ENCODE assay signal across 16 mouse cellular contexts in the genomic region with DNA sequence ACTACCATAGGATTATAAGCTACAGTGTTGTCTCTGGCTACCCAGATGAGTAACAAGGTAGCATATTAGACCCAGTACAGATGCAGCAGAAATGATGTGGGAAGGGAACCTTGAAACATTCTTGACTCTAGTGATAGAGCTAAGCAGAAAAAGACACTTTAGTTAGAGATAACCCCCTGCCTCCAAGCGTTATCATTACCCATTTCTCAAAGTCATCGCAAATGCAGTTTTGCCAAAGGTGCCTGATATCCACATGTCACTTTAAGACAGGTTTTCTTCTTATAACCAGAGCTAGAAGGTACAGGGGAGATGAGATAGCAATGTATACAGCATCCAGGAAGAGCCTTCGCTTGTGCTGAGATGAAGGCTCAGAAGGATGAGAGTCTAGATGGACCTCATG.
DNase-seq lines count a peak whose midpoint lies in the region; ATAC-seq and TF ChIP-seq lines count a peak whose summit lies in the region.
"Had no signal": no experiment of that assay in that cellular context is flagged by ENCODE, and none has a peak within 500 bp of the region (broad histone marks: within the 10 kb centered on the region; RNA-seq: fewer than 3 reads in every experiment).

No protein-coding gene starts in this region.

- H3K27ac ChIP-seq in liver, embryonic 11.5 days (ENCODE audit: low read depth, low read length): no peak overlapping the region
- peak overlapping the region; percentile 54 for H3K27ac ChIP-seq in liver, embryonic 13.5 days
- H3K27ac ChIP-seq in liver, embryonic 16.5 days (ENCODE audit: low read length): peak overlapping the region; percentile 30; the same call in 1 of the 2 replicates
- no peak overlapping the region for H3K27ac ChIP-seq in hindbrain, postnatal 0 days
- H3K27ac ChIP-seq: embryonic facial prominence, embryonic 12.5 days; embryonic facial prominence, embryonic 15.5 days; forebrain, embryonic 12.5 days; forebrain, embryonic 15.5 days; hindbrain, embryonic 12.5 days; hindbrain, embryonic 15.5 days had no signal

- H3K9me3 ChIP-seq in liver, embryonic 11.5 days (ENCODE audit: control insufficient read depth, low read length): no peaks in the 10 kb centered on the region
- no peaks in the 10 kb centered on the region for H3K9me3 ChIP-seq in liver, embryonic 13.5 days (replicated peaks)
- H3K9me3 ChIP-seq in liver, embryonic 16.5 days (replicated peaks; ENCODE audit: control insufficient read depth, low read length): no peaks in the 10 kb centered on the region
- H3K9me3 ChIP-seq in hindbrain, postnatal 0 days (ENCODE audit: low read length): no peaks in the 10 kb centered on the region
- H3K9me3 ChIP-seq: embryonic facial prominence, embryonic 12.5 days; embryonic facial prominence, embryonic 15.5 days; forebrain, embryonic 12.5 days; forebrain, embryonic 15.5 days; hindbrain, embryonic 12.5 days; hindbrain, embryonic 15.5 days had no signal

- H3K27me3 ChIP-seq in liver, embryonic 11.5 days (replicated peaks; ENCODE audit: control insufficient read depth, insufficient read depth, low read length): no peaks in the 10 kb centered on the region
- H3K27me3 ChIP-seq in liver, embryonic 13.5 days: no peaks in the 10 kb centered on the region
- no peaks in the 10 kb centered on the region for H3K27me3 ChIP-seq in liver, embryonic 16.5 days (ENCODE audit: control insufficient read depth, insufficient read depth, low read depth, low read length)
- no peaks in the 10 kb centered on the region for H3K27me3 ChIP-seq in hindbrain, postnatal 0 days (ENCODE audit: insufficient read depth, low read length)
- H3K27me3 ChIP-seq: embryonic facial prominence, embryonic 12.5 days; embryonic facial prominence, embryonic 15.5 days; forebrain, embryonic 12.5 days; forebrain, embryonic 15.5 days; hindbrain, embryonic 12.5 days; hindbrain, embryonic 15.5 days had no signal

- no peaks in the 10 kb centered on the region for H3K36me3 ChIP-seq in liver, embryonic 11.5 days (ENCODE audit: control insufficient read depth, insufficient read depth, low read length)
- H3K36me3 ChIP-seq in liver, embryonic 13.5 days: no peaks in the 10 kb centered on the region
- no peaks in the 10 kb centered on the region for H3K36me3 ChIP-seq in liver, embryonic 16.5 days (ENCODE audit: control insufficient read depth, insufficient read depth)
- H3K36me3 ChIP-seq in hindbrain, postnatal 0 days (ENCODE audit: insufficient read depth, low read length): no peaks in the 10 kb centered on the region
- H3K36me3 ChIP-seq: embryonic facial prominence, embryonic 12.5 days; embryonic facial prominence, embryonic 15.5 days; forebrain, embryonic 12.5 days; forebrain, embryonic 15.5 days; hindbrain, embryonic 12.5 days; hindbrain, embryonic 15.5 days had no signal

- no peak for TF ChIP-seq CTCF in hindbrain, postnatal 0 days (IDR thresholded peaks at IDR 0.05; ENCODE audit: low read depth)

- H3K4me2 ChIP-seq in liver, embryonic 11.5 days: no peak overlapping the region
- no peak overlapping the region for H3K4me2 ChIP-seq in liver, embryonic 13.5 days
- no peak overlapping the region for H3K4me2 ChIP-seq in liver, embryonic 16.5 days (ENCODE audit: low read depth, low read length)
- H3K4me2 ChIP-seq in hindbrain, postnatal 0 days (ENCODE audit: low read depth, low read length): no peak overlapping the region
- H3K4me2 ChIP-seq: embryonic facial prominence, embryonic 12.5 days; embryonic facial prominence, embryonic 15.5 days; forebrain, embryonic 12.5 days; forebrain, embryonic 15.5 days; heart, embryonic 11.5 days; hindbrain, embryonic 12.5 days; hindbrain, embryonic 15.5 days had no signal

- no peak overlapping the region for H3K4me3 ChIP-seq in liver, embryonic 11.5 days (ENCODE audit: low read depth, low read length)
- H3K4me3 ChIP-seq in liver, embryonic 13.5 days (replicated peaks): no peak overlapping the region
- no peak overlapping the region for H3K4me3 ChIP-seq in liver, embryonic 16.5 days (ENCODE audit: low read depth, low read length)
- no peak overlapping the region for H3K4me3 ChIP-seq in hindbrain, postnatal 0 days (ENCODE audit: low read length)
- H3K4me3 ChIP-seq: embryonic facial prominence, embryonic 12.5 days; embryonic facial prominence, embryonic 15.5 days; forebrain, embryonic 12.5 days; forebrain, embryonic 15.5 days; hindbrain, embryonic 12.5 days; hindbrain, embryonic 15.5 days had no signal

- DNase-seq in liver, embryonic 11.5 days (ENCODE audit: low spot score): no peak
- no peak for DNase-seq in liver
- peak; percentile 38 for DNase-seq in liver, embryonic 13.5 days
- DNase-seq in hindbrain, postnatal 0 days (ENCODE audit: low spot score): no peak
- no peak for DNase-seq in yolk sac, embryonic 10.5 days (ENCODE audit: low spot score)
- DNase-seq: adrenal gland, postnatal 10 days; gastrocnemius, postnatal 25 days had no signal

- H3K4me1 ChIP-seq in liver, embryonic 11.5 days (replicated peaks; ENCODE audit: control insufficient read depth, insufficient read depth, low read length): no peaks in the 10 kb centered on the region
- H3K4me1 ChIP-seq in liver, embryonic 13.5 days (replicated peaks): peaks cover 39% of the 10 kb centered on the region
- H3K4me1 ChIP-seq in liver, embryonic 16.5 days (ENCODE audit: control insufficient read depth, low read depth, low read length): peaks cover 6% of the 10 kb centered on the region; the same call in 1 of the 2 replicates
- no peaks in the 10 kb centered on the region for H3K4me1 ChIP-seq in hindbrain, postnatal 0 days (ENCODE audit: insufficient read depth, low read length)
- H3K4me1 ChIP-seq: embryonic facial prominence, embryonic 12.5 days; embryonic facial prominence, embryonic 15.5 days; forebrain, embryonic 12.5 days; forebrain, embryonic 15.5 days; hindbrain, embryonic 12.5 days; hindbrain, embryonic 15.5 days had no signal

- no peak overlapping the region for H3K9ac ChIP-seq in liver, embryonic 11.5 days (ENCODE audit: low read depth, low read length)
- H3K9ac ChIP-seq in liver, embryonic 13.5 days: no peak overlapping the region
- no peak overlapping the region for H3K9ac ChIP-seq in liver, embryonic 16.5 days (ENCODE audit: low read depth, low read length)
- no peak overlapping the region for H3K9ac ChIP-seq in hindbrain, postnatal 0 days (replicated peaks; ENCODE audit: low read length)
- H3K9ac ChIP-seq: embryonic facial prominence, embryonic 12.5 days; embryonic facial prominence, embryonic 15.5 days; forebrain, embryonic 12.5 days; forebrain, embryonic 15.5 days; hindbrain, embryonic 12.5 days; hindbrain, embryonic 15.5 days had no signal

- WGBS in liver, embryonic 11.5 days: 51% methylated on average over 3 of the region's 3 CpGs
- 34% methylated on average over 3 of the region's 3 CpGs for WGBS in liver, embryonic 13.5 days (ENCODE audit: insufficient replicate concordance)
- 48% methylated on average over 3 of the region's 3 CpGs for WGBS in liver, embryonic 16.5 days (ENCODE audit: insufficient replicate concordance)
- WGBS in hindbrain, postnatal 0 days: 93% methylated on average over 3 of the region's 3 CpGs

- peak; percentile 83 for ATAC-seq in liver, embryonic 11.5 days (replicated peaks; ENCODE audit: low FRiP score)
- ATAC-seq in liver, embryonic 13.5 days (ENCODE audit: low read depth): peak; percentile 85
- peak; percentile 67 for ATAC-seq in liver, embryonic 16.5 days (ENCODE audit: low read depth)
- no peak for ATAC-seq in hindbrain, postnatal 0 days
- ATAC-seq: CD4-positive, CD25-positive, alpha-beta regulatory T cell, adult 4 months; forebrain, embryonic 15.5 days had no signal

Comparison
In these comparisons a context has a peak if more than half of its experiments do, and no peak if none do; other contexts are left out.
1. H3K27ac ChIP-seq: peak in liver, embryonic 13.5 days (single experiment) and liver, embryonic 16.5 days (single experiment); none in liver, embryonic 11.5 days (single experiment) and hindbrain, postnatal 0 days (single experiment).